Mouse (Mus musculus): ENCODE measurements around the gene Col27a1.

DNA sequence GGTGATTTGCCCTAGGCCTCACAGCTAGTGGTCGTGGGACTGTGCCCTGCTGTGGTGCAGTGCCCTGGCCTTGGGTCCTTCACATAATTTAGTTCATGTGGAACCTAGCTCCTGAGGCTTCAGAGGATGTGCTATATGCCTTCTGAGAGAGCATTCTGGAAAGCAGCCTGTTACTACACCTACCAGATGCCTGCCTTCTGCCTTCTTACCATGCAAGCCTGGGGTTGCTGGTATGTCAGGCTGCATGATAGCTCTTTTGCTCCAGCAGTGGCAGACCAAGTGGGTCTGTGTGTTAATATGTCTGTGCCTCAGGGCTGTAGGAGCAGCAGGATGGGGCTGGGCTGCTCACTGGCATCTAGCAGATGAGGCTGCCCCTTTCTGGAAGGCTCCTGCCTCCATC is 81.8 kb downstream of the Col27a1 start:
- TF ChIP-seq CTCF (IDR thresholded peaks at IDR 0.05; ENCODE audit: low read depth) (no peak), EP300 (IDR thresholded peaks at IDR 0.05; ENCODE audit: low read depth) (no peak)

All from liver, embryonic 14.5 days (tissue).